Mouse (Mus musculus): ENCODE results near the gene Iqcg.
A peak's percentile ranks its signal among the peaks of the same experiment; 100 is the strongest.
"Not testable (repeated sequence)": the region's sequence is repeated elsewhere in the genome, so short reads cannot be mapped to it uniquely, and the experiment has no call there.

Iqcg gene

DNA sequence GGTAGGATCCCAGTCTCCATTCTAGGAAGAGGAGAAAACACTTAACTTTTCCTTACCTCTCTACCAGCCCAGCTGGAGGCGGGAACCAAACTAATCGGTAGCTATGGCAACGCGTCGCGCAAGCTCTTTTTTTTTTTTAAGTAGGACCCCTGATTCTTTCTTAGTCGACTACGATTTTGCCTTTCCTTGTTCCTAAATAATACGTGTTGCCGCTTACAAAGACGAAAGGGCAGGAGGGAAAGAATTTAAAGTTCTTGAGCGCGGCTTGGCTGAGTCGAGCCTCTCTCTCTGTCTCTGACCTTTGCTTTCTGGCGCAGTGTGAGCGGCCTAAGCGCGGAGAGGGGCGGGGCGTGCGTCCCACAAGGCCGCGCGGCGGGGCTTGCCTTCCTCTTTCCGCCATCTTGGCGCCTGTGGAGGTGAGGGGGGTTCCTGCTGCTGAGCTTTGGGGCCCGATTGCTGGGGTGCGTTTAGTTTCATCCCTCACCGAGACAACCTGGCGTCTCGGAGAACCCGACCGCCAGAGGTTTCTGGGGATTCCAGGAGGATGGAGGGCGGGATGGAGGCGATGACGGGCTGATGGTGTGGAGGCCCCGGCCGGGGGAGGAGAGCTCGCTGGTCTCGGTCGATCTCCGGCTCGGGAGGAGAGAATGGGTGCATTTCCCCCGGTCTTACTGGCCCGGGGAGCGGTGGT, at the start of gene Iqcg, which contains the start of gene Rpl35a:
TSS of gene Iqcg (minus strand) at position 124 of the 691 bp plus-strand sequence.
TSS of gene Rpl35a (plus strand) at position 359 of the 691 bp plus-strand sequence.
- DNase-seq, result peak; percentile 72 to 76

DNA sequence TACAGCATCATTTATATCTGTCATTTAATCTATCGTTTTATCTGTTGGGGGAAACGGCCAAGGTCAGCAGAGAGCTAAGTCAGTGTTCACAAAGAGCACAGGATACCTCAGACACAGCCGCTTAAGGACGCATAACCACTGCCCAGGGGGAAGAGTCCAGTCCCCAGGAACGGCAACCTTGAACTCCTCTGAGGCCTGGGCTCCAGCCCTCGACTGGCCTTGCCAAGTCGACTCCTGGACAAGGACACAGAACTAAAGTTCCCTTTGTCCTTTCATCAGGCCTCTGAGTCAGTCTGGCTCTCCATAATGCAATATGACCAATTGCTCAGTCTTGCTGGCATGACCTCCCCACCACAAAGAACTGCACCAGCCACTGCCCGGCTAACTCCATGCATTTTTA, 29.6 kb upstream of the Iqcg start:
- DNase-seq, result no peak

DNA sequence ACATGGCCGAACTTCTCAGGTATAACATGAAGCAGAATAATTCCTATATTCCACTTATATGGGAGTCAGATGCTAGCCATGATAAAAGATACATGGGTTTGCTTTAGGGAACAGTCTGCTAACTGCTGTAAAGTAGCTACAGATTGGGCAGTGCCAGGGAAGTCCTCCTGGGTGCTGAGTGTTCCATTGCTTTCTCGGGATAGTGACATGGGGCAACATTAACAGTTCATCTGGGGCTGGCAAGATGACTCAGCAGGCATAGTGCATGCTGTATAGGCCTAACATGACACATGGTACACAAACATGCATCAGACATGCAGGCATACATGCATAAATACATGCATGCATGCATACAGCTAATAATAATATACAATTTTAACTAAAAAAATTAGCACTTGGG, 28.0 kb upstream of the Iqcg start:
- no peak for DNase-seq

DNA sequence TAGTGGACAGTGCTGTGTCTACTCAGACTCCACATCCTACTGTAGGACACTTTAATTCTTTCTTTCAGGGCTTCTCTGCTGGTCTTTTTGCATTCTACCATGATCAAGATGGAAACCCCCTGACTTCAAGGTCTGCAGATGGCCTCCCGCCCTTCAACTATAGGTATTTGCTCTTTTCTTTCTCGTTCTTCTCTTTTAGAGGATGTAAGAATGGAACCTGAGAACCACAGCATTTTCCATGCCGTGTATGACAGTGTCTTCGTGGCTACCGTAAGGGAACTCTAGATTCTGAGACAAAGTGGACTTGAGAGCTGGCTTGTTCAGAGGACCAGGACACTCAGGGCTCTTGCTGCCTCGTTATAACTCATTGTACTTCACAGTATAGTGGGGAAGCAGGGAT, 26.9 kb upstream of the Iqcg start:
- DNase-seq, result no peak

DNA sequence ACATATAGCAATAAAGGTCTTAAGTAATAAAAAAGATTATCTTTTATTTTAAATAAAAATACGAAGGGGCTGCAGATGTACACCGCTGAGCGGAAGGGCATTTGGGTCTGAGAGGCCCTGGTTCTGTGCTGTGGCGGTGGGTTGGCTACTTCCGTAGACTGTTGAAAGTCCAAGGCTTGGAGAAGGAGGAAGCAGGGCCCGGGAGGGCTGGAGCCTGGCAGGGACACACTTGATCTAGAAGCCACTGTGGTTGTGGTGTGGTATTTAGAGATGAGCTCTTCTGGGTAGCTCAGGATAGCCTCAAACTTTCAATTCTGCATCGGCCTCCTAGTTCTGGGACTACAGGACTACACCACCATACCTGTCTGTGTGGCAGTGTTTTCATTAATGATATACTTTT, 24.0 kb upstream of the Iqcg start:
- no peak for DNase-seq

GRCm38 (mm10) chr16:33077069-33077627, 21.1 kb upstream of the Iqcg start:
- no peak for DNase-seq

DNA sequence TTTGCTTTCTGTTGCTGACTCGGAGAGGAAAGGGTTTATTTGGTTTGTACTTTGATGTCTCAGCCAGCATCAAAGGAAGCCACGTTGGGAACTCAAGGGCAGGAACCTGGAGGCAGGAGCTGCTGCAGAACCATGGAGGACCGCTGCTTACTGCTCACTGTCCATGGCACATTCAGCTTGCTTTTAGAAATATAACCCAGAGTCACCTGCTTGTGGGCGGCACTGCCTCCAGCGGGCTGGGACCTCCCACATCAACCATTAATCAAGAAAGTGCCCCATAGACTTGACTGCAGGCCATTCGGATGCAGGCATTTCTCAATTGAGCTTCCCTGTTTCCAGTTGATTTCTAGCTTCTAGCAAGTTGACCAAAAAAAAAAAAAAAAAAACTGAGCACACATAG, 20.1 kb upstream of the Iqcg start:
- no peak for DNase-seq

DNA sequence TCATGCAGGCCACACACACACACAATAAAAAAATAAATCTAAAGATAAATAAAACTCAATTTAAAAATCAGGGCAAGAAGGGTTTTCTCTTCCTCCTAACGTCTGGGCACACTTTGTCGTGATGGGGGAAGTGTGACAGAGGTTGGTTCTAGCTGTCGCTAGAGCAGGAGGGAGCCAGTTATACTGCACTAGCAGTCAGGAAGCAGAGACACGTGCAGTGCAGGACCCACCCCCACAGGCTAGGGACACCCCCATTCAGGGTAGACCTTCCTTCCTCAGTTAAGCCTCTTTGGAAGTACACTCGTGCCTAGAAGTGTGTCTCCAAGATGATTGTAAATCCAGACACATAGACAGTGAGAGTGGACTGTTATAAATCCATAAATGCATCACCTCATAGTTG, 18.9 kb upstream of the Iqcg start:
- no peak for DNase-seq

DNA sequence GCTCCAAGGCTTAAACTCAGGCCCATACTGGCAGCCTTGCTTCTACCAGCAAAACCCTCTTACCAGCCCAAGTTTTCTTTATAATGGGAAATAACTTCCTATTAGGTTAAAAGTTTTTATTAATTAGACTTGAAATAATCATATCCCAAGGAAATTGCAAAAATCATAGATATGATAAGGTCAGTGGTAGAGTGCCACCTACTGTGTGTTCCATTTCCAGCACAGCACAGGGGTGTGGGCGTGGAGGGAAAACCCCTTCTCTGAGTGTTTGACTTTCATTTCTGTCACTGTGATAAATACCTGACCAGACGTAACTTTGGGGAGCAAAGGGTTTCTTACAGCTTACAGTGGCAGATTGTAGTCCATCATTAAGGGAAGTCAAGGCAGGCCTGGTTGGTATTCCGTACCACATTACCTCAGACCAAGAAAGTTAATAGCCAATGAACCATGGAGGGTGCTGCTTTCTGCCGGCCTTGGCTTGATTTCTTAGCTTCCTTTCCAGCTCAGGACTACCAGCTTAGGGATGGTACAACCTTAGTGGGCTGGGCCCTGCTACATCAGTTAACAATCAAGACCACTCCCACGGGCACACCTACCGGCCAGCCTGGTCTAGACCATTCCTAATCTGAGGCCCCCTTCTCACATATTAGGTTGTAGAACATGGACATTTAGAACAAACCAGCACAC, 17.0 kb upstream of the Iqcg start:
- no peak for DNase-seq

DNA sequence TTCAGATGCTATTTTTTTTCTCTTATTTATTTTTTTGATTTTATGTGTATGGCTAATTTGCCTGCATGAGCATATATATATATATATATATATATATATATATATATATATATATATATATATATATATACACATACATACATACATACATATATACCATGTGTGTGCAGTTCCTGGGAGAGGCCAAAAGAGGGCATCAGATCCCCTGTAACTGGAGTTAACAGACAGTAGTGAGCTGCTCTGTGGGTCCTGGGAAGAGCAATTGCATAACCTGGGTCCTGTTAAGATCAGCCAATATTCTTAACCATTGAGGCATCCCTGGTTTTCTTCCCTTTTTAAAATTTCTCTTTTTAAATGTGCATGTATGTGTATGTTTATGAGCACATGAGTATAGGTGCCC, 14.9 kb upstream of the Iqcg start:
- DNase-seq, result no peak

DNA sequence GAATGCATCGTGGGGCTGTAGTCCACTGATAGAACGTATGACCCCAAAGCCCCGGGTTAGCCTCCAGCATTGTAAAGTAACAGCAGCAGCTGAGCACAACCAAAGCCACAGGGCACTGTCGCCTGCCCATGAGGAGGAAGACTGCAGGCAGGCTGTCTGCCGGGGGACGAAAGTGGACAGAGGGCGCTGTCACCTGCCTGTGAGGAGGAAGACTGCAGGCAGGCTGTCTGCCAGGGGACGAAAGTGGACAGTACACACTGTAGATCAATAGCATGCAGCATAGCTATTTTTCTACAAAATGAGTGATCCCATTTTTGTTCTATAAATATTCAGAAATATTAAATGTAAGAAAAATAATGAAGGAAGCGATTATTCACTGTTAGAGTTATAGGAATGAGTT, 8.6 kb upstream of the Iqcg start:
- no peak for DNase-seq

DNA sequence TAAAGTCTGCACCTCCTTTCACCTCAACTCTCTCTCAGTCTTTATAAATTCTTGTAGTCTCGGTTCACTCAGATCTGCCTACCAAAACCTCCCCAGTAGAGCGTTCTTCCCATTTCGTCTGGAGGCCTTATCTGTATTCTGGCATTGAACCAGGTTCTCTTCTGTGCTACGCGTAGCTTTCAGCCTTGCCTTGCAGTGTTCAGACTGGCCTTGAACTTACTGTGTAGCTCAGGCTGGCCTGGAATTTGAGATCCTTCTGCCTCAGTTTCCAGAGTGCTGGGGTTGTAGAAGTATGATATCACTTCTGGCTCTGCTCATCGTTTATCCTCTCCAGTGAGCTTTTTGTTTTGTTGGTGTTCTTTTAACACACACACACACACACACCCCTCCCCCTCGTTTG, 7.2 kb upstream of the Iqcg start:
- no peak for DNase-seq

DNA sequence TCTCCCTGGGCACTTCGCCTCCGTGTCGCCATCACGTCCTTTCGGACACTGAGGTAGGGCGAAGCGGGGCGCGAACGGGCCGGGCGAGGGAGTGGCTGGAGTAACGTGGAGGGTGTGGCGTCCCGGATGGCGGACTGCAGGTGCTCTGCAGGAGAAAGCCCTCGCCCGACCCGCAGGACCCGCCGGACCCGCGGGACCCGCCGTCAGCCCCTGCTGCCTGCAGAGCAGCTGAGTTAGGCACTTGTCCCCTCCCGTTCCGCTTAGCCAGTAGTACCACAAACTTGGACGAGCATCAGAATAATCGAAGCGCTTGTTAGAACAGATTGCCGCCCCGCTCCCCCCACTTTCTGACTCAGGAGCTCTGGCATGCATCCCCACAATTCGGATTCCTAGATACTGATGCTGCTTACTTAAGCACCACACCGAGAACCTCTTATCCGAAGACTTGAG, 6.7 kb upstream of the Iqcg start:
- peak; percentile 19 to 44 for DNase-seq

DNA sequence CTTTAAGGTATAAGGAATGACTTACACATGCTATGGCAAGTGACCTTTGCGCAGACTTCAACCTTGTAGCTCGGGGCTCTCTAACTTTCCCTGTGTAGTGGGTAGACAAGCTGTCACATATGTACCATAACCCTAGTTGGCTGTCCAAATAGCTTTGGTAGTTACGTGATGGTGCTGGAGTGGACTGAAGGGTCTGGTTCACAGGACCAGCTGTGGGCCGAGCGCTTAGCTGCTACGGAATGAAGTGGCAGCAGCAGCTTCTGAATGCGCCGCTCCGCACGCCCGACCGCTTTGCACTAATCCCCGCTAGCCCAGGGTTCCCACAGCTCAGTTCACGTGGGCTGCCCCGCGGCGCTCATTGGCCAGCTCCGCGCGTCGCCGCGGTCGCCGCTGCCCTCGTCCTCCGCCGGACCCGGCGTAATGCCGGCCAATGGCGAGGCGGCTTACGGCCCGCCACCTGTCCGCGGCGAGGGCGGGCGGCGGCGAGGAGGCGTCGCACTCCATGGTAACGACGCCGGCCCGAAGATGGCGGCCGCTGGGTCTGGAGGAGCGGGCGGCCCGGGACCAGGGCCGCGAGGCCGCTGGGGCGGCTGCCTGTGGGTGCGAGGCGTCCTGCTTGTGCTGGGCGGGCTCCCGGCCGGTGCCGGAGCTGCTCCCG, 6.1 kb upstream of the Iqcg start, which contains the start of gene Lmln:
TSS of gene Lmln (plus strand) at position 498 of the 658 bp plus-strand sequence.
- DNase-seq, result peak; percentile 55 to 62

DNA sequence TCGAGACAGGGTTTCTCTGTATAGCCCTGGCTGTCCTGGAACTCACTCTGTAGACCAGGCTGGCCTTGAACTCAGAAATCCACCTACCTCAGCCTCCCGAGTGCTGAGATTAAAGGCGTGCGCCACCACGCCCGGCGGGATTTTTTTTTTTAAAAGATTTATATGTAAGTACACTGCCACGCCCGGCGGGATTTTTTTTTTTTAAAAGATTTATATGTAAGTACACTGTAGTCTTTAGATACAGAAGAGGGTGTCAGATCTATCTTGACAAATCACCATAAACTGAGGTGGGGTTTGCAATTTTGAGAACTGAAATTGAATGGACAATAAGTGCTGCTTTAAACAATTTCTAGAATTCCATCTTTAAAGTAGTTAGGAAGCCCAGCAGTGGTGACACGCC, 5.4 kb upstream of the Iqcg start:
- DNase-seq, result no peak

GRCm38 (mm10) chr16:33060926-33061325, 4.9 kb upstream of the Iqcg start:
- DNase-seq, result no peak

GRCm38 (mm10) chr16:33059471-33059870, 3.5 kb upstream of the Iqcg start:
- DNase-seq, result no peak

- DNase-seq, result not testable (repeated sequence)
Observed at GRCm38 (mm10) chr16:33058656-33059055, 2.6 kb upstream of the Iqcg start.

DNA sequence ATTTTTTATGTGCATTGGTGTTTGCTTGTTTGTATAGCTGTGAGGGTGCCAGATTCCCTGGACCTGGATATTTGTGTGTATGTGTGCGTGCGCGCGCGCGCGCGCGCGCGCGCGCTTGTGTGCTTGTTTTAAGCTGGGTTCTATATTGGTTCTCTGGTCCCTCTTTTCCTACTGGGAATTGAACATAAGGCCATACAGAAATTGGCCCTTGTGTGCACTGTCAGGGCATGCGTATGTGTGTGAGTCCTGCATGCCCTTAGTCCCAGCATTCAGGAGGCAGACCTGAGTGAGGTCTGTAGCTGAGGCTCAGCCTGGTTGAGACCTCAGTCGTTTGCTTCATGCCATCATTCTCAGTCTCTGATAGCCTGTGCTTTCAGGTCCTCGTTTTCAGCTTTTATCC, 2.0 kb upstream of the Iqcg start:
- no peak for DNase-seq

DNA sequence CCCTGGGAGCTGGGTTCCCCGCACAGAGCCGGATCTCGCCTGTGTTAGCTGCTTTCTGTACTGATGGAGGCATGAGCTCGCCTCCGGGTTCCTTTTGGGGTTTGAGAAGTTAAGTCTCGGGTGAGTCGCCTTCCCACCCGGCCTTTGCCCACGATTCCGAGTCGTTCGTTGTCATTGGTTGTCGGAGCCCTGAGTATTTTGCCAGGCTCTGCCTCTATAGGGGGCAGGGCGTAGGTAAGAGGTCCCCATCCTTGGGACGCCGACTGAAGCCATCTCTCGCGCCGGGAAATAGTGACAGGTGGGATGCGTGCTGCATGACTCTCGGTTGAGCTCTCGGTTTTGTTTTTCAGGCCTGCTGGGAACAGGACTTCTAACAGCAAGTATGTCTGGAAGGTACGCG, 768 bp upstream of the Iqcg start:
- no peak for DNase-seq

DNA sequence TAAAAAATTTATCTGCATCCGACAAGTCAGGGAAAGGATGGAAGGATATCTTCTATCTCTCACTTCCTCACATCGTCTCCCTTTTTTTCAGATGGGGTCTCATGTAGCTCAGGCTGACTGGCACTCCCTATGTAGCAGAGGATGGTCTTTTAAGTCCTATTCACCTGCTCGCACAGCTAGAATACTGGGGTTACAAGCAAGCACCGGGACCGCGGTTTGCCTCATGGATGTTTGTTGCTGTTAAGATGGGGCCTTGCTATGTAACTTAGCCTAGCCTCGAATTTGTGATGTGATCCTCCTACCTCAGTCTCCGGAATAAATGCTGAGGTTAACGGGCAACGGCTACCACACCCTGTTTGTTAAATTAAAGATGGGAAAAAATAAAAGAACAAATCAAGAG, 363 bp downstream of the Iqcg start:
- DNase-seq, result peak in 1 of 2 experiments; percentile 18

DNA sequence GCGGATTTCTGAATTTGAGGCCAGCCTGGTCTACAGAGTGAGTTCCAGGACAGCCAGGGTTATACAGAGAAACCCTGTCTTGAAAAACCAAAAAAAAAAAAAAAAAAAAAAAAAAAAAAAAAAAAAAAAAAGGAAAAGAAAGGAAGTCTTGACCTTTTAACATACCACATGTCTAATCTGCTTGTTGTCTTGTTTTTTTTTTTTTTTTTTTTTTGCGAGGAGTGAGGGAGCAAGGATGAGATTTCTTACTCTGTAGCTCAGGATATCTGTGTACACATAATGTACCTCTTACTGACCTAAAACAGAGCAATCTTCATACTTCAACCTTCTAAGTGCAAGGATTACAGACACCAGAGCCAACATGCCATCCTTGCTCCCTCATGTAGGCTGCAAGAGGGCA, 1.1 kb downstream of the Iqcg start:
- DNase-seq, result not testable (repeated sequence)

GRCm38 (mm10) chr16:33053141-33053540, 2.9 kb downstream of the Iqcg start:
- no peak for DNase-seq

DNA sequence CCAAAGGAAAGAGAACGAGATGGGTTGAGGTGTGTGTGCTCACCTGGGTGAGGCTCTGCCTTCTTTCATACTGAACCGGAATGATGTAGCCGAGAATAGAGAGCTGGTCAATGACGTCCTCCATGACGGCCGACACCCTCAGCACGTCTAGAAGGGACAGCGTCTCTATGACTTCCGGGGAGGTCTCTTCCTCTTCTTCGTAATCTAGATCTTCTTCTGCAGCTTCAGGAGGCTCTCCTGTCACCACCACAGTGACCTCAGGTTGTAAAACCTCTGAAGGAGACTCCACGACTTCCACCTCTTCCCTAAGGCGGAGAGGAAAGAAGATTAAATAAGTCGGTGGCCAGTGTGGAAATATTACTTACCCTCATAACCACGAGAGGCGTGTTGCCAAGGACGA, 6.2 kb downstream of the Iqcg start:
- DNase-seq, result no peak

Measured in thymus, adult 18-20 months (tissue).